Mouse (Mus musculus) embryonic stem cell, embryonic (primary cell): Measurements from ENCODE around the gene Il33.

Experiments
- CTCF ChIA-PET, 4 experiments: fragments of 300-600 bp in 2 of 4; fragments of 350-600 bp in 2 of 4; sonication (Branson Sonifier 250); formaldehyde crosslinking; loops; one replicate each; lab custom pipeline; 2022; ENCODE audit warnings: inconsistent platforms in 2 of 4; lab: Charles Lee
- POLR2A ChIA-PET, 4 experiments: fragments of 300-600 bp in 2 of 4; fragments of 350-600 bp in 2 of 4; sonication (Branson Sonifier 250); formaldehyde crosslinking; loops; one replicate each; lab custom pipeline; 2022; ENCODE audit warnings: antibody characterized with exemption in 4 of 4, inconsistent platforms in 1 of 4; lab: Charles Lee

The Il33 gene

GRCm38 (mm10) chr19:29924638-29925258 lies at the start of gene Il33:
Gene Il33 (plus strand): TSS chr19:29925114.
- POLR2A ChIA-PET: interaction anchor here in 1 of 4 experiments (1.2 kb wide), 1 partner anchor 53 kb away, joined by 4 read pairs; no protein-coding TSS in a partner anchor

GRCm38 (mm10) chr19:29877422-29878291 lies 47.3 kb upstream of the Il33 start:
- CTCF ChIA-PET: no interaction called here
- POLR2A ChIA-PET: no interaction called here

More at GRCm38 (mm10) chr19:29924638-29925258, at the start of gene Il33:
- CTCF ChIA-PET: no interaction called here

GRCm38 (mm10) chr19:29878896-29879504 lies 45.9 kb upstream of the Il33 start:
- CTCF ChIA-PET: no interaction called here
- POLR2A ChIA-PET: no interaction called here

GRCm38 (mm10) chr19:29880918-29881317 lies 44.0 kb upstream of the Il33 start:
- ChIA-PET CTCF (no interaction called here), POLR2A (no interaction called here)

GRCm38 (mm10) chr19:29882696-29883095 lies 42.2 kb upstream of the Il33 start:
- CTCF ChIA-PET: interaction anchor here in 1 of 4 experiments (0.6 kb wide), 1 partner anchor 173 kb away, joined by 3 read pairs; no protein-coding TSS in a partner anchor

GRCm38 (mm10) chr19:29885548-29885947 lies 39.4 kb upstream of the Il33 start:
- CTCF ChIA-PET: no interaction called here
- POLR2A ChIA-PET: interaction anchor here in 1 of 4 experiments (0.5 kb wide), 1 partner anchor 14 kb away, joined by 4 read pairs; no protein-coding TSS in a partner anchor

More at GRCm38 (mm10) chr19:29882696-29883095, 42.2 kb upstream of the Il33 start:
- POLR2A ChIA-PET: interaction anchor here in 1 of 4 experiments (0.6 to 0.7 kb wide), 2 partner anchors 19 to 27 kb away, joined by 3 read pairs; no protein-coding TSS in a partner anchor

- POLR2A ChIA-PET: no interaction called here
- CTCF ChIA-PET: interaction anchor here in 1 of 4 experiments (0.7 to 1.1 kb wide), 2 partner anchors 60 to 386 kb away, joined by 3 read pairs; no protein-coding TSS in a partner anchor
Observed at GRCm38 (mm10) chr19:29887476-29887875, 37.4 kb upstream of the Il33 start.

GRCm38 (mm10) chr19:29888946-29889345 lies 36.0 kb upstream of the Il33 start:
- ChIA-PET CTCF (interaction anchor here in 1 of 4 experiments (0.6 kb wide), 1 partner anchor 320 kb away, joined by 3 read pairs; no protein-coding TSS in a partner anchor), POLR2A (no interaction called here)

- ChIA-PET CTCF (no interaction called here), POLR2A (no interaction called here)
Observed at GRCm38 (mm10) chr19:29891981-29892380, 32.9 kb upstream of the Il33 start.

- CTCF ChIA-PET: interaction anchor here in 1 of 4 experiments (0.5 kb wide), 1 partner anchor 260 kb away, joined by 4 read pairs; no protein-coding TSS in a partner anchor
- POLR2A ChIA-PET: no interaction called here
Observed at GRCm38 (mm10) chr19:29892786-29893185, 32.1 kb upstream of the Il33 start.

- ChIA-PET POLR2A (no interaction called here), CTCF (interaction anchor here in 2 of 4 experiments (0.6 to 0.7 kb wide), 2 partner anchors 69 to 70 kb away, joined by 3 read pairs; no protein-coding TSS in a partner anchor)
Observed at GRCm38 (mm10) chr19:29893718-29894273, 31.1 kb upstream of the Il33 start.

GRCm38 (mm10) chr19:29894381-29894780 lies 30.5 kb upstream of the Il33 start:
- ChIA-PET POLR2A (no interaction called here), CTCF (interaction anchor here in 2 of 4 experiments (0.6 to 0.7 kb wide), 2 partner anchors 70 kb away, joined by 3 read pairs; no protein-coding TSS in a partner anchor)

- CTCF ChIA-PET: no interaction called here
- POLR2A ChIA-PET: interaction anchor here in 1 of 4 experiments (0.5 to 0.6 kb wide), 2 partner anchors 220 to 1526 kb away, joined by 3 read pairs; no protein-coding TSS in a partner anchor
Observed at GRCm38 (mm10) chr19:29895047-29895446, 29.9 kb upstream of the Il33 start.

GRCm38 (mm10) chr19:29900318-29900717 lies 24.6 kb upstream of the Il33 start:
- ChIA-PET CTCF (no interaction called here), POLR2A (no interaction called here)

GRCm38 (mm10) chr19:29902343-29903070 lies 22.4 kb upstream of the Il33 start:
- POLR2A ChIA-PET: no interaction called here
- CTCF ChIA-PET: no interaction called here

- CTCF ChIA-PET: no interaction called here
- POLR2A ChIA-PET: no interaction called here
Observed at GRCm38 (mm10) chr19:29905896-29906295, 19.0 kb upstream of the Il33 start.

GRCm38 (mm10) chr19:29909166-29909565 lies 15.7 kb upstream of the Il33 start:
- CTCF ChIA-PET: no interaction called here
- POLR2A ChIA-PET: no interaction called here

- CTCF ChIA-PET: no interaction called here
Observed at GRCm38 (mm10) chr19:29911919-29912318, 13.0 kb upstream of the Il33 start.

More at GRCm38 (mm10) chr19:29911919-29912318, 13.0 kb upstream of the Il33 start:
- POLR2A ChIA-PET: interaction anchor here in 1 of 4 experiments (1.1 kb wide), 1 partner anchor 80 kb away, joined by 3 read pairs; no protein-coding TSS in a partner anchor
